Mouse (Mus musculus) kidney, embryonic 16.5 days (tissue): ENCODE data around the gene Rbms3. TPM values are rescaled to one million over a fixed set of nuclear protein-coding genes. Genes with fewer than 3 reads are reported as not detected.

Experiments
- ATAC-seq: fragments of 200-750 bp; cut with Nextera tagmentation; 2 replicates; pipeline ENCODE4 v1.8.0; 2017; ENCODE audit warnings: moderate TSS enrichment; ENCODE audit not compliant: low FRiP score, low TSS enrichment
- H3K27ac ChIP-seq: fragments of 300-500 bp; sonication (generic); 2 replicates; pipeline ENCODE4 v1.5.1; 2014; ENCODE audit warnings: low read length
- H3K27me3 ChIP-seq: fragments of 300-500 bp; sonication (generic); 2 replicates; pipeline ENCODE4 v1.6.1; 2014; ENCODE audit warnings: low read length, control low read depth, mixed read lengths; ENCODE audit not compliant: insufficient read depth
- H3K36me3 ChIP-seq: fragments of 300-500 bp; sonication (generic); 2 replicates; pipeline ENCODE4 v1.6.1; 2014; ENCODE audit warnings: low read length, control low read depth, mixed read lengths; ENCODE audit not compliant: insufficient read depth
- H3K4me1 ChIP-seq: fragments of 300-500 bp; sonication (generic); 2 replicates; pipeline ENCODE4 v1.6.1; 2014; ENCODE audit warnings: low read length, control low read depth, mixed read lengths; ENCODE audit not compliant: insufficient read depth
- H3K4me2 ChIP-seq: fragments of 300-500 bp; sonication (generic); replicated peaks from 2 replicates; pipeline ENCODE4 v1.6.1; 2014; ENCODE audit warnings: low read depth, low read length
- H3K4me3 ChIP-seq: fragments of 300-500 bp; sonication (generic); 2 replicates; pipeline ENCODE4 v1.5.1; 2014; ENCODE audit warnings: mild to moderate bottlenecking, low read length
- H3K9ac ChIP-seq: fragments of 300-500 bp; sonication (generic); replicated peaks from 2 replicates; pipeline ENCODE4 v1.6.1; 2014; ENCODE audit warnings: low read length
- H3K9me3 ChIP-seq: fragments of 300-500 bp; sonication (generic); 2 replicates; pipeline ENCODE4 v1.6.1; 2016; ENCODE audit warnings: low read length, control low read depth
- WGBS: fragments of 180-500 bp; shearing (Covaris S2); extraction: QIAGEN DNeasy Blood & Tissue Kit; methylation state at CpG from one replicate; pipeline ENCODE4 v1.1.7; 2014; 5-methylcytosine and 5-hydroxymethylcytosine counted together
- polyA plus RNA-seq: library from polyadenylated mRNA; unstranded; fragments of >200 nt; fragmentation: Nextera tagmentation; extraction: Ambion mirVana; gene quantifications from 2 replicates; pipeline ENCODE4 v1.2.1, GENCODE M21; 2015

Gene Rbms3
- polyA plus RNA-seq, 1 experiment from 2014 or later = 81.9 TPM

DNA sequence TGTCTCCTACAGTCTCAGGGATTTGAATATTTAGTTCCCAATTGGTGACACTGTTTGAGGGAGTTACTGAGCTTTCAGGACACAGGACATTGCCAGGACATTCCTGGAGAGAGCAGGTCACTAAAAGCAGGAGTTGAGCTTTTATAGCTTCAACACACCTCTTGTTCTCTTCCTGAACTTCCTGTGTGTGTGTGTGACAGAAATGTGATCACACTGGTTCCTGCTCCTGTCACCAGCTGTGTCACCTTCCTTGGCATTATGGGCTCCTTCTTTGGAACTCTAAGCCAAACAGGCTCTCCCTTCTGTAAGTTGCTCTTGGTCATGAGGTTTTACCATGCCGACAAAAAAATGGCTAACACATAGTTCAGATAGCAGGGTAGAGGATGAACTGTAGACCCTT is 997.9 kb downstream of the Rbms3 start:
- Histone ChIP-seq H3K4me2 (no peak overlapping the region), H3K27ac (no peak overlapping the region), H3K9ac (no peak overlapping the region), H3K36me3 (peaks cover 10% of the 10 kb centered on the region; the same call in 1 of the 2 replicates), H3K4me3 (no peak overlapping the region), H3K9me3 (peaks cover 4% of the 10 kb centered on the region), H3K27me3 (no peaks in the 10 kb centered on the region), H3K4me1 (no peaks in the 10 kb centered on the region)
- ATAC-seq = no peak
- WGBS = 87% methylated on average over 1 of the region's 1 CpGs

- Histone ChIP-seq H3K9ac (no peak overlapping the region), H3K4me2 (no peak overlapping the region), H3K27ac (no peak overlapping the region), H3K9me3 (peaks cover 4% of the 10 kb centered on the region), H3K36me3 (peaks cover 10% of the 10 kb centered on the region; the same call in 1 of the 2 replicates), H3K27me3 (no peaks in the 10 kb centered on the region), H3K4me1 (no peaks in the 10 kb centered on the region), H3K4me3 (no peak overlapping the region)
- ATAC-seq = no peak
- 81% methylated on average over 10 of the region's 10 CpGs for WGBS
Observed at GRCm38 (mm10) chr9:116630805-116631204, 998.9 kb downstream of the Rbms3 start.

DNA sequence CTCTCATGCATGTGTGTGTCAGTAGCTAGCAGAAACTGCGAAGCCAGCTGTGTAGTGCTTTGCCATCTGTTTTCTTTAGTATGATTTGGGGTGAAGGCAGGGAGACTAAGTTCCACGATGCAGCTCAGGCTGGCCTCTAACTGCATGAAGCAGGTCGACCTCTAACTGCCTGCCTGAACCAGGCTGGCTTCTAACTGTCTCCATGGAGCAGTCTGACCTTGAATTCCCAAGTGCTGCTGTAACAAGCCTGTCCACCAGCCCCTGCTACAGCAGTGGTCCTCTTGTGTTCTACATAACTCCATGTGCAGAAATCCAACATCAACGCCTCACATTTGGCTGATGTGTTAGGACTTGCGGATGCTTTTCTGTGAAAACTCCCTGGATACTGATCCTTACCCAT is 1009.3 kb downstream of the Rbms3 start:
- no peak overlapping the region for H3K9ac ChIP-seq
- WGBS = 77% methylated on average over 5 of the region's 5 CpGs
- no peaks in the 10 kb centered on the region for H3K36me3 ChIP-seq
- no peaks in the 10 kb centered on the region for H3K27me3 ChIP-seq
- ATAC-seq = no peak
- no peak overlapping the region for H3K27ac ChIP-seq
- no peak overlapping the region for H3K4me3 ChIP-seq
- H3K9me3 ChIP-seq = no peaks in the 10 kb centered on the region
- no peak overlapping the region for H3K4me2 ChIP-seq
- H3K4me1 ChIP-seq = no peaks in the 10 kb centered on the region

GRCm38 (mm10) chr9:116618886-116619285 is 1010.8 kb downstream of the Rbms3 start:
- Histone ChIP-seq H3K36me3 (no peaks in the 10 kb centered on the region), H3K27me3 (no peaks in the 10 kb centered on the region), H3K4me1 (no peaks in the 10 kb centered on the region), H3K9me3 (no peaks in the 10 kb centered on the region), H3K4me2 (no peak overlapping the region), H3K9ac (no peak overlapping the region), H3K4me3 (no peak overlapping the region), H3K27ac (no peak overlapping the region)
- 93% methylated on average over 5 of the region's 5 CpGs for WGBS
- no peak for ATAC-seq

DNA sequence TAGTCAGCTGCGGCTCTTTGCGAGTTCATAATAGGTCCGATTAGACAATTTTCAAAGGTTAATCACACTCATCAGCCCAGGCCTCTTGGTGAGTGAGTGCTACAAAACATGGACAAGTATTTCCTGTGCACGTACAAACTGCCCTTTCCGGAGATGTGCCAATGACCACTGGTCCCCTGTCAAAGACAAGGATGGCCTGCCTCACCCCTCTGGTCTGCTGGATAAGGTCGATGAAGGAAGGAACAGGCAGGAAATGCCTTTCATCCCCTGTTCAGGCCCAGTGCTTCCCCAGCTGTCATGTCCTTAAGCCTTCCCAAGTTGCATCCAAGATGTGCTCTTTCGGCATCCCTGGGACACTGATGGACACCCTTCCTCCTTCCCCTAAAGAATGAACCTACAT is 1016.4 kb downstream of the Rbms3 start:
- H3K4me2 ChIP-seq = no peak overlapping the region
- H3K4me1 ChIP-seq = no peaks in the 10 kb centered on the region
- no peaks in the 10 kb centered on the region for H3K36me3 ChIP-seq
- no peak overlapping the region for H3K9ac ChIP-seq
- 70% methylated on average over 7 of the region's 7 CpGs for WGBS
- no peak overlapping the region for H3K4me3 ChIP-seq
- no peaks in the 10 kb centered on the region for H3K9me3 ChIP-seq
- H3K27me3 ChIP-seq = no peaks in the 10 kb centered on the region
- no peak for ATAC-seq
- no peak overlapping the region for H3K27ac ChIP-seq

DNA sequence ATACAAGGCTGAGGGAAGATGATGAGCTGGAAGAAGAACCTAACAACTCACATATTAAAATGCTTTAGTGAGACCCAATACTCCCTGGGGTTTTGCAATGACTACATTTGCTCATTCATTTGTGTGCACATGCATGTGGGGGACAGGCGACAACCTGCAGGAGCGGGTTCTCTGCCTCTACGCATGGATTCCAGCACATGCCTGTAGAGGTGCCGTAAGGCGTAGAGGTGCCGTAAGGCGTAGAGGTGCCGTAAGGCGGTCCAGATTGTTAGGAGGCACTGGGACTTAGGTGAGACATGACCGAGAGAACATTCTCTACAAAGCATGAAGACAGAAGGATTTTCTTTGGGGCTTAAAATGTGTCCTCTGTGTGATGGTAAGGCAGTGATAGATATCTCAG is 1033.7 kb downstream of the Rbms3 start:
- H3K4me1 ChIP-seq = no peaks in the 10 kb centered on the region
- no peak overlapping the region for H3K27ac ChIP-seq
- peaks cover 8% of the 10 kb centered on the region; the same call in 1 of the 2 replicates for H3K36me3 ChIP-seq
- ATAC-seq = no peak
- 97% methylated on average over 10 of the region's 10 CpGs for WGBS
- H3K9ac ChIP-seq = no peak overlapping the region
- 0 out of 2 replicates have a peak, but pooled peaks cover 2% of the 10 kb centered on the region for H3K9me3 ChIP-seq
- no peak overlapping the region for H3K4me2 ChIP-seq
- H3K27me3 ChIP-seq = no peaks in the 10 kb centered on the region
- no peak overlapping the region for H3K4me3 ChIP-seq

DNA sequence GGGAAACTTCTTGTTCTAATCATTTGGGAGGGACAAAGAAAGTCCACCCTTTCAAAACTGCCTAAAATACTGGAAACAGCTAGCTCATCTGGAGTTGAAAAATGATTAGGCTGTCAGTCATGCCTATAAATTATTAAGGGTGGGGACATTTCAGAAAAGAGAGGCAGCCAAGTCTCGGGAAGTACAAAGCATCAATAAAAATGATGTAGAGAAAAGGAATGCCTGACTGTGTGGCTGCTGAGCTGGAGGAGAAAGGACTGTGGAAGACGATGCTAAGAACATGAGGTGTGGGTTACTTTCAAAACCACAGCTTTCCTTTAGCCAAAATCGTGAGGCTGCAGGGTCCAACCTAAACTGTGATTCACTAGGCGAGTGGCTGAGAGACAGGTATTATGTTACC is 1037.2 kb downstream of the Rbms3 start:
- H3K4me3 ChIP-seq = no peak overlapping the region
- no peak for ATAC-seq
- peaks cover 12% of the 10 kb centered on the region; the same call in 1 of the 2 replicates for H3K36me3 ChIP-seq
- H3K27me3 ChIP-seq = no peaks in the 10 kb centered on the region
- H3K27ac ChIP-seq = no peak overlapping the region
- WGBS = 73% methylated on average over 4 of the region's 4 CpGs
- no peak overlapping the region for H3K9ac ChIP-seq
- H3K9me3 ChIP-seq = peaks cover 8% of the 10 kb centered on the region; the same call in 1 of the 2 replicates
- no peaks in the 10 kb centered on the region for H3K4me1 ChIP-seq
- no peak overlapping the region for H3K4me2 ChIP-seq

GRCm38 (mm10) chr9:116591071-116591470 is 1038.6 kb downstream of the Rbms3 start:
- ATAC-seq = no peak
- H3K4me1 ChIP-seq = no peaks in the 10 kb centered on the region

GRCm38 (mm10) chr9:116569680-116570079 is 1060.0 kb downstream of the Rbms3 start:
- Histone ChIP-seq H3K27me3 (no peaks in the 10 kb centered on the region), H3K9ac (no peak overlapping the region), H3K4me1 (no peaks in the 10 kb centered on the region), H3K4me3 (no peak overlapping the region), H3K4me2 (no peak overlapping the region), H3K9me3 (no peaks in the 10 kb centered on the region), H3K36me3 (no peaks in the 10 kb centered on the region), H3K27ac (no peak overlapping the region)
- WGBS = 68% methylated on average over 2 of the region's 2 CpGs
- ATAC-seq = no peak

More at GRCm38 (mm10) chr9:116591071-116591470, 1038.6 kb downstream of the Rbms3 start:
- Histone ChIP-seq H3K27ac (no peak overlapping the region), H3K36me3 (peaks cover 12% of the 10 kb centered on the region; the same call in 1 of the 2 replicates), H3K4me2 (no peak overlapping the region), H3K27me3 (no peaks in the 10 kb centered on the region), H3K9me3 (peaks cover 8% of the 10 kb centered on the region; the same call in 1 of the 2 replicates), H3K4me3 (no peak overlapping the region), H3K9ac (no peak overlapping the region)
- WGBS = 95% methylated on average over 9 of the region's 9 CpGs

GRCm38 (mm10) chr9:116566711-116567110 is 1063.0 kb downstream of the Rbms3 start:
- no peaks in the 10 kb centered on the region for H3K4me1 ChIP-seq
- ATAC-seq = no peak
- H3K4me2 ChIP-seq = no peak overlapping the region
- WGBS = 90% methylated on average over 7 of the region's 7 CpGs
- no peaks in the 10 kb centered on the region for H3K36me3 ChIP-seq
- no peak overlapping the region for H3K27ac ChIP-seq
- no peaks in the 10 kb centered on the region for H3K9me3 ChIP-seq
- H3K4me3 ChIP-seq = no peak overlapping the region
- no peak overlapping the region for H3K9ac ChIP-seq
- no peaks in the 10 kb centered on the region for H3K27me3 ChIP-seq
